Mouse (Mus musculus) liver, embryonic 11.5 days (tissue): Measurements from ENCODE around the gene Mlph. TPM values are rescaled to one million over a fixed set of nuclear protein-coding genes. Genes with fewer than 3 reads are reported as not detected.

Experiments used
- ATAC-seq: fragments of 200-750 bp; cut with Nextera tagmentation; replicated peaks from 2 replicates; pipeline ENCODE4 v1.8.0; 2017; ENCODE audit warnings: moderate number of reproducible peaks, mild to moderate bottlenecking, moderate TSS enrichment, moderate library complexity; ENCODE audit not compliant: low FRiP score
- DNase-seq: peaks from one replicate; pipeline ENCODE4 v3.0.0-alpha.2; 2017; ENCODE audit warnings: low spot score
- H3K27ac ChIP-seq: fragments of 300-500 bp; sonication (generic); 2 replicates; pipeline ENCODE4 v1.5.1; 2014; ENCODE audit warnings: mild to moderate bottlenecking, low read depth, low read length, control low read depth
- H3K27me3 ChIP-seq: fragments of 300-500 bp; sonication (generic); replicated peaks from 2 replicates; pipeline ENCODE4 v1.6.1; 2014; ENCODE audit warnings: low read length, mixed read lengths; ENCODE audit not compliant: control insufficient read depth, insufficient read depth
- H3K36me3 ChIP-seq: fragments of 300-500 bp; sonication (generic); 2 replicates; pipeline ENCODE4 v1.6.1; 2014; ENCODE audit warnings: mild to moderate bottlenecking, low read length, moderate library complexity, mixed read lengths; ENCODE audit not compliant: control insufficient read depth, insufficient read depth
- H3K4me1 ChIP-seq: fragments of 300-500 bp; sonication (generic); replicated peaks from 2 replicates; pipeline ENCODE4 v1.6.1; 2014; ENCODE audit warnings: low read length, mixed read lengths; ENCODE audit not compliant: control insufficient read depth, insufficient read depth
- H3K4me2 ChIP-seq: fragments of 300-500 bp; sonication (generic); 2 replicates; pipeline ENCODE4 v1.6.1; 2014; ENCODE audit warnings: mild to moderate bottlenecking, control low read depth, moderate library complexity
- H3K4me3 ChIP-seq: fragments of 300-500 bp; sonication (generic); 2 replicates; pipeline ENCODE4 v1.5.1; 2014; ENCODE audit warnings: low read depth, low read length, control low read depth
- H3K9ac ChIP-seq: fragments of 300-500 bp; sonication (generic); 2 replicates; pipeline ENCODE4 v1.6.1; 2014; ENCODE audit warnings: low read depth, low read length, control low read depth
- H3K9me3 ChIP-seq: fragments of 300-500 bp; sonication (generic); 2 replicates; pipeline ENCODE4 v1.6.1; 2016; ENCODE audit warnings: low read length, inconsistent platforms, mixed read lengths; ENCODE audit not compliant: control insufficient read depth
- WGBS: fragments of 180-500 bp; shearing (Covaris S2); extraction: QIAGEN DNeasy Blood & Tissue Kit; methylation state at CpG from one replicate; pipeline ENCODE4 v1.1.7; 2014; 5-methylcytosine and 5-hydroxymethylcytosine counted together
- polyA plus RNA-seq: library from polyadenylated mRNA; unstranded; fragments of >200 nt; fragmentation: Nextera tagmentation; extraction: Ambion mirVana; gene quantifications from 2 replicates; pipeline ENCODE4 v1.2.1, GENCODE M21; 2014

Gene Mlph
- polyA plus RNA-seq, 1 experiment from 2014 or later, result not detected

- H3K4me2 ChIP-seq, result no peak overlapping the region
- H3K9me3 ChIP-seq, result peaks cover 3% of the 10 kb centered on the region; the same call in 1 of the 2 replicates
- ATAC-seq (no peak), DNase-seq (no peak)
- H3K27ac ChIP-seq, result no peak overlapping the region
- H3K27me3 ChIP-seq, result no peaks in the 10 kb centered on the region; the same call in 1 of the 2 replicates
- no peak overlapping the region for H3K9ac ChIP-seq
- H3K4me1 ChIP-seq, result no peaks in the 10 kb centered on the region
- H3K36me3 ChIP-seq, result no peaks in the 10 kb centered on the region
- no peak overlapping the region for H3K4me3 ChIP-seq
- WGBS, result 81% methylated on average over 9 of the region's 9 CpGs
Measured at GRCm38 (mm10) chr1:90921687-90922086, 6.8 kb downstream of the Mlph start.

GRCm38 (mm10) chr1:90926030-90926429, 11.1 kb downstream of the Mlph start:
- Histone ChIP-seq H3K4me1 (peaks cover 2% of the 10 kb centered on the region; the same call in 1 of the 2 replicates), H3K27me3 (peaks cover 9% of the 10 kb centered on the region), H3K9ac (no peak overlapping the region), H3K4me3 (no peak overlapping the region), H3K36me3 (no peaks in the 10 kb centered on the region), H3K4me2 (no peak overlapping the region), H3K9me3 (no peaks in the 10 kb centered on the region), H3K27ac (no peak overlapping the region)
- DNase-seq, result no peak
- 87% methylated on average over 4 of the region's 4 CpGs for WGBS
- no peak for ATAC-seq

GRCm38 (mm10) chr1:90927308-90927707, 12.4 kb downstream of the Mlph start:
- H3K4me2 ChIP-seq, result peak overlapping the region; percentile 63; the same call in 1 of the 2 replicates
- no peak overlapping the region for H3K27ac ChIP-seq
- WGBS, result 49% methylated on average over 15 of the region's 15 CpGs
- H3K4me1 ChIP-seq, result peaks cover 2% of the 10 kb centered on the region; the same call in 1 of the 2 replicates
- peaks cover 9% of the 10 kb centered on the region for H3K27me3 ChIP-seq
- no peak overlapping the region for H3K9ac ChIP-seq
- no peaks in the 10 kb centered on the region for H3K36me3 ChIP-seq
- no peaks in the 10 kb centered on the region for H3K9me3 ChIP-seq
- DNase-seq (no peak), ATAC-seq (no peak)
- no peak overlapping the region for H3K4me3 ChIP-seq

GRCm38 (mm10) chr1:90927929-90928574, 13.2 kb downstream of the Mlph start:
- Histone ChIP-seq H3K36me3 (no peaks in the 10 kb centered on the region), H3K4me3 (peak overlapping the region; percentile 28), H3K27me3 (peaks cover 9% of the 10 kb centered on the region), H3K4me2 (peak overlapping the region; percentile 63), H3K9me3 (no peaks in the 10 kb centered on the region), H3K9ac (no peak overlapping the region), H3K4me1 (peaks cover 2% of the 10 kb centered on the region; the same call in 1 of the 2 replicates), H3K27ac (no peak overlapping the region)
- DNase-seq (no peak), ATAC-seq (no peak)
- WGBS, result 3% methylated on average over 23 of the region's 23 CpGs

- peak overlapping the region; percentile 63 for H3K4me2 ChIP-seq
- H3K27ac ChIP-seq, result no peak overlapping the region
- ATAC-seq (no peak), DNase-seq (peak; percentile 72)
- H3K4me1 ChIP-seq, result peaks cover 2% of the 10 kb centered on the region; the same call in 1 of the 2 replicates
- no peaks in the 10 kb centered on the region for H3K36me3 ChIP-seq
- H3K9ac ChIP-seq, result no peak overlapping the region
- 10% methylated on average over 6 of the region's 6 CpGs for WGBS
- H3K27me3 ChIP-seq, result peaks cover 9% of the 10 kb centered on the region
- H3K4me3 ChIP-seq, result no peak overlapping the region; the same call in 1 of the 2 replicates
- no peaks in the 10 kb centered on the region for H3K9me3 ChIP-seq
Measured at GRCm38 (mm10) chr1:90928575-90928934, 13.7 kb downstream of the Mlph start.

- peaks cover 3% of the 10 kb centered on the region for H3K27me3 ChIP-seq
- H3K9me3 ChIP-seq, result no peaks in the 10 kb centered on the region
- H3K4me1 ChIP-seq, result peaks cover 2% of the 10 kb centered on the region; the same call in 1 of the 2 replicates
- no peak overlapping the region for H3K4me2 ChIP-seq
- H3K9ac ChIP-seq, result no peak overlapping the region
- ATAC-seq (no peak), DNase-seq (no peak)
- H3K27ac ChIP-seq, result no peak overlapping the region
- no peak overlapping the region for H3K4me3 ChIP-seq
- H3K36me3 ChIP-seq, result no peaks in the 10 kb centered on the region
- WGBS, result 68% methylated on average over 5 of the region's 5 CpGs
Measured at GRCm38 (mm10) chr1:90933001-90933400, 18.1 kb downstream of the Mlph start.

- Histone ChIP-seq H3K27me3 (no peaks in the 10 kb centered on the region), H3K9me3 (no peaks in the 10 kb centered on the region), H3K4me3 (no peak overlapping the region), H3K9ac (no peak overlapping the region), H3K36me3 (no peaks in the 10 kb centered on the region), H3K4me1 (no peaks in the 10 kb centered on the region), H3K4me2 (no peak overlapping the region), H3K27ac (no peak overlapping the region)
- DNase-seq (no peak), ATAC-seq (no peak)
- 64% methylated on average over 9 of the region's 9 CpGs for WGBS
Measured at GRCm38 (mm10) chr1:90936990-90937389, 22.1 kb downstream of the Mlph start.

GRCm38 (mm10) chr1:90939980-90940379, 25.1 kb downstream of the Mlph start:
- ATAC-seq (no peak), DNase-seq (no peak)
- no peak overlapping the region for H3K4me2 ChIP-seq
- no peak overlapping the region for H3K9ac ChIP-seq
- no peaks in the 10 kb centered on the region for H3K9me3 ChIP-seq
- H3K27ac ChIP-seq, result no peak overlapping the region
- no peaks in the 10 kb centered on the region for H3K4me1 ChIP-seq
- no peak overlapping the region for H3K4me3 ChIP-seq
- no peaks in the 10 kb centered on the region for H3K36me3 ChIP-seq
- no peaks in the 10 kb centered on the region; the same call in 1 of the 2 replicates for H3K27me3 ChIP-seq
- WGBS, result 66% methylated on average over 4 of the region's 4 CpGs

- Histone ChIP-seq H3K9me3 (no peaks in the 10 kb centered on the region), H3K4me2 (no peak overlapping the region), H3K36me3 (no peaks in the 10 kb centered on the region), H3K27me3 (no peaks in the 10 kb centered on the region; the same call in 1 of the 2 replicates), H3K27ac (no peak overlapping the region), H3K4me3 (no peak overlapping the region), H3K4me1 (no peaks in the 10 kb centered on the region), H3K9ac (no peak overlapping the region)
- 56% methylated on average over 10 of the region's 10 CpGs for WGBS
- ATAC-seq (no peak; the same call in 1 of the 2 replicates), DNase-seq (no peak)
Measured at GRCm38 (mm10) chr1:90945171-90945570, 30.3 kb downstream of the Mlph start.
